Mouse (Mus musculus) cerebellum, adult 8-10 months (tissue): Measurements from ENCODE around the gene Them7.
A peak's percentile ranks its signal among the peaks of the same experiment; 100 is the strongest.

ENCODE experiments used
- DNase-seq: peaks from one replicate; pipeline ENCODE4 v3.0.0; 2022

Gene Them7

GRCm38 (mm10) chr2:105224134-105224986, at the start of gene Them7:
TSS of gene Them7 (plus strand) at chr2:105224320.
- DNase-seq = no peak

DNA sequence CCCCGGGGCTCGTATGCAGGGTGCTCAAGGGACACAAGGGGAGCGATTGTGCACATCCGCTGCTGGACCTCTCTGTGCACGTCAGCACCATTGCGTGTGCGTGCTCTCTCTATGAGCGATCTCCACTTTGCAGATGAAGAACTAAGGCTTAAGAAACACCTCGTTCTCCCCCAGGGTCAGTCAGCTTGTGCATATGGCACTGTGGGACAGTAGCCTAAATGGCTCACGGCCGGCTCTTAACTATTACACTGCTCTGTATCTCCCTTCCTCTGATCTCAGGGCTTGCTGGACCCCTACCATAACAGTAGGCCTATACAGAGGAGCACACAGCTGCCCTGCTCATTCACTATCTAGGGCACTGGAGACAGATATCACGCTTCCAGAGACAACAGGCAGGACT, 45.2 kb upstream of the Them7 start:
- DNase-seq = no peak

GRCm38 (mm10) chr2:105182501-105182900, 41.6 kb upstream of the Them7 start:
- no peak for DNase-seq

GRCm38 (mm10) chr2:105185140-105185539, 39.0 kb upstream of the Them7 start:
- DNase-seq = no peak

DNA sequence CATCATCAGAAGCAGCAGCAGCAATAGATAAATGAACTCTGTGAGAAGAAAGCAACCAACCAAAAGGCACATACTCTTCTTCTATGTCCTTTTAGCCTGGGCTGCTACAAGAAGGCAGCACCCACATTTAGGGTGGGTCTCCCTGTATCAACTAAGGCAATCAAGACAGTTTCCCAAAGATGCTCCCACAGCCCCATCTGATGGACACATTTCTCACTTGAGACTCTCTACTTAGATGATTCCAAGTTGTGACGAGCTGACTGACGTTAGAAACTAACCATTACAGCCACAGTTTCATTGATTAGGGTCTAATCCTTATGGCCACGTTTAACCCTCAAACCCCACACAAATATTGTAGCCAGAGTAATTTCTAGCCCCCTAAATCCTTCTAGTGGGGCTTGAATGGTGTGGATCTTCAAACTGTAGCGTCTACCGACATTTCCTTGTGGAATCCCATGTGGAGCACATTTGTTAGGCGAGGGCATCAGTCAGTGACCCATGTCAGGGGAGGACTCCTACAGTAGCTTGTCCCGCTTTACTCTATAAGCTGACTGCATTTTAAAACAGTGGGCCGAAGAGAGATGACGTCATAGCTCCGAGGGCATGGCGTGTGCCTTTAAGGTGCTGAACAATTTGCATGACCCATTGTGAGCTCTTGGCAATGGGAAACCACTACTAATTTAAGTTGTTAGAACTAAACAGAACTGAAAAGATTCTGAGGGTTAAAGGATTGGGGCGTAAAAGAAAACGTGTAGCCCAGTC, 38.2 kb upstream of the Them7 start:
- DNase-seq = no peak

- no peak for DNase-seq
Measured at GRCm38 (mm10) chr2:105186591-105186990, 37.5 kb upstream of the Them7 start.

GRCm38 (mm10) chr2:105188182-105188581, 35.9 kb upstream of the Them7 start:
- no peak for DNase-seq

DNA sequence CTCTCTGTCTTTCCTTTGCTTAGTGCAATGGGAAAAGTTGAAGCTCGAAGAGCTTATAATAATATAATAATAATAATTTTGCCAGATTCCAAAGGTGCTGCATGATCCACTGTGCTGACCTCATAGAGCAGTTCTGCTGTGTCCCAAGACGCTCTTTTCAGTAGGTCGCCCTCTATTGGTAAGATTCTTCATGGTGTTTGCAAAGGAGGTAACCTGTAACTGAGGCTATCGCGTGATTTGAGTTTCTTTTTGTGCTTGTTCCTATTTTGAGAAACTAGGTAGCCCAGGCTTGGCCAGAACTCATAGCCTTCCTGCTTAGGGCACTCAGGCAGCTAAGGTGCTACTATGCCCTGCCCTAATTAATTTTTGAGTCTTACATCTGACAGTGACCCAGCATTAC, 34.8 kb upstream of the Them7 start:
- DNase-seq = no peak

DNA sequence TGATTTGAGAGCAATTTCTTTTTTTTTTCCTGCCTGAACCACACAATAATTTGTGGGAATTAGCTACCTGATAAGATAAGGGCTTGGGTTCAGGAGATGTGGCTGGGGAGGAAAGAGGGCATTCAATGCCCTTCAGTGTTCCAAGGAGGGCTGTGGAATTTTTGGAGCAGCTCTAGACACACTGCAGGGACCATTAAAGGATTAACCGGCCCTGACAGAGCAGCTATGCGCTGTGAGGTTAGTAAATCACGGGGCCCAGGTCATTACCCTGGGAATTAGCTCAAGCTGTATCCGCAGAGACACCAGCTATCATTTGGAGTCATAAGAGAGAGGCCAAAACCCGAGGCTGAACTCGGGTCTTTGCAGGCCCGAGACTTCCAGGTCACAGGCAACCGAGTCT, 24.0 kb upstream of the Them7 start:
- DNase-seq = no peak

GRCm38 (mm10) chr2:105206563-105207174, 17.5 kb upstream of the Them7 start:
- DNase-seq = no peak

DNA sequence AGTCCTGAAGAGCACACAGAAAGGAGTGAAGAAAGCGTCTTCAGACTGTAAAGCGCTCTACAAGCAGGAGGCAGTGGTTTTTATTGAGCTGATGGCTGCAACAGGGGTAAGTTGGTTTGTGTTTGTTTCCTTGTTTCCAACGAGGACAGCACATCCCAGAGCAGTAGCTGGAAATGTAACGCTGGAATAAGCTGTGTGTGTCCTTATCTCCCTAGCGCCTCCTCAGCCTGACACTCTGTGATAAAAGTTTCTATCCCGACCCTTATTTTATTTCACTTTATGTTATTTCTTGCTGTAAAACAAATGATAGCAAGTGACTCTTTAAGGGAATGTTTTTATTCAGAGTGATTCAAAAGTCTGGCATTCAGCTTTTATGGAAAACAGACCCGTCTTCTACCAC, 11.3 kb upstream of the Them7 start:
- no peak for DNase-seq

DNA sequence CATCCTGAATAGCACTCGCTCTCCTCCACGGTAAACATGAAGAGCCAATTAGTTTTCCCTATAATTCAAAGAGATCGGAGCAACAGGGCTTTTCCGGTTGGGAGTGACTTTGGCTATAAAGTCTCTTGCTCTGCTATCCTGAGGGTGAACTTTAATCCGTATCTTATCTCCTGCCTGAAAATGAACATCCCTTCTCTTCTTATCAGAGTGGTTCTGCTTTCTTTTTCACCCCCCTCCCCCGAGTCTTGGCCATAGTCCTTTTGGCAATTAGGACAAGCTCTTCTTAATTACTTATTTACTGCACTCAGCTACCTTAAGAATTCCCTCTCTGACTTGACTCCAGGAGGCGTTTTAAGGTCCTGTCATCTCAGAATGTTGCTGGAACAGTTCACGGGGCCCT, 8.2 kb upstream of the Them7 start:
- DNase-seq = no peak

- no peak for DNase-seq
Measured at GRCm38 (mm10) chr2:105219229-105219628, 4.9 kb upstream of the Them7 start.

- no peak for DNase-seq
Measured at GRCm38 (mm10) chr2:105219664-105220063, 4.5 kb upstream of the Them7 start.

- DNase-seq = no peak
Measured at GRCm38 (mm10) chr2:105220738-105221303, 3.3 kb upstream of the Them7 start.

GRCm38 (mm10) chr2:105223606-105224005, 514 bp upstream of the Them7 start:
- DNase-seq = no peak

DNA sequence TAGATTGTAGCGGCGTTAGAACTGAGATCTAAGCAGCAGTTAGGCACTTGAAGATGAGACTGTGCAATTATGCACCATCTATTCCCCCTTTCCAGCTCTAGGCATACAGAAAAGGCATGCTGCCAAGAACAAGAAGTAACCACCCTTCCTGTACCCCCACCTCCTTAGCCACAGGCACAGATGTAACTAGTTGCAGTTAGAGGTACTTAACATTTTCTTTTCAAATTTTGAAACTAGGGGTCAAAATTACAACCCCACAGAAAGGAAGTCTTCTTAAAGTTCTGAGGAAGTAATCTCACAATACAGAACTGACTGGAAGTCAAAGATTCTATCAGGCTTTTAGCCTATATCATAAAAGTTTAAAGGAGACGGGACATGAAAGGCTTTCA, 861 bp downstream of the Them7 start:
- no peak for DNase-seq

GRCm38 (mm10) chr2:105226297-105226958, 2.3 kb downstream of the Them7 start:
- DNase-seq = no peak

GRCm38 (mm10) chr2:105228416-105228815, 4.3 kb downstream of the Them7 start:
- DNase-seq = no peak

- DNase-seq = peak; percentile 53
Measured at GRCm38 (mm10) chr2:105230333-105230732, 6.2 kb downstream of the Them7 start.

- no peak for DNase-seq
Measured at GRCm38 (mm10) chr2:105232386-105232785, 8.3 kb downstream of the Them7 start.

GRCm38 (mm10) chr2:105234278-105234677, 10.2 kb downstream of the Them7 start:
- DNase-seq = no peak
